Mouse (Mus musculus) ovary, postnatal 36 days (tissue): ENCODE measurements around the gene Dnaaf2.

ENCODE experiments used
- DNase-seq: peaks from one replicate; pipeline ENCODE4 v3.0.0; 2022; ENCODE audit warnings: low spot score, mixed read lengths

The Dnaaf2 gene

DNA sequence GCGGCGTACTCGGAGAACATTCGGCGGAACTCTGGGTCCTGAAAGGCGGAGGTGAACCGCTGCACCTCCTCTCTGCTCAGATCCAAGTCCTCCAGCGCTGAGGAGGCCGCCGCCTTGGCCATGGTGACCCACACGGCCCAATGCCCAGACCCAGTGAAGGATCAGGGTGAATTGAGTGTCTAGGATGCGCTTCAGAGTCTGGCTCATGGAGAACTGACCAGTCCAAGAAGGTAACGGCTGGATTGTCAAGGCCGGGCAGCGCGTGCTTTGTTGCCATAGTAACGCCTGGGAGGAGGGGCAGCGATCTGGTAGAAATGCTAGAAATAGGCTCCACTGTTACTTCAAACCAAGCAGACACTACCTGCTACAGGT is at the start of gene Dnaaf2:
Gene Dnaaf2 (minus strand): TSS at position 266 of the 372 bp plus-strand sequence.
- peak; percentile 76 for DNase-seq

DNA sequence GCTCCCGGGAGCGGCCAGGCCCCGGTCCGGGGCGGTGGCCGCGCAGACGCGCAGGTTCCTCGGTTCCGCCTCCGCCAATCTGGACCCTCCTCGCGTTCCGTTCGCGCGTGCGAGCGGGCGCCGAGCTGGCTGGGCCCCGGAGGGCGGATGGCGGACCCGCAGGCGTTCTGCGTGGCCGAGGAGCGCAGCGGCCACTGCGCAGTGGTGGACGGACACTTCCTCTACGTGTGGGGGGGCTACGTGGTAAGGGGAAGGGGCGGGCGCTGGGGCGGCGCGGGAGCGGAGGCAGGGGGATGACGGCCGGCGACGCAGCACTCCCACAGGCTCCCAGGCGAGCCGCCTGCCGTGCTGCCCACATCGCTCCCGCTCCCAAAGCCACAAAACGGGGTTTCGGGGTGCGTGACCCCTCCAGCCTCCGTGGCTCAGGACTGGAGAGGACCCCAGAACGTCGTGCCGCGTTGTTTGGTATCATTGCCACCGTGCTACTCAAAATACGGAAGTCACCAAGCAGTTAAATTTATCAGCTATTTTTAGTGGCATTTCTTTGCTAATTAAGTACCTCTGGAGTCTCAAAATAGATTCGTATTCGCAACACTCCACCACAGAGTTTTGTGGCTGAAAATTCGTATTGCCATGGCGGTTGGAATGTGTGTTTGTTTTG is 43.7 kb upstream of the Dnaaf2 start:
- DNase-seq = peak; percentile 74

- DNase-seq = no peak
Observed at GRCm38 (mm10) chr12:69241405-69241770, 43.2 kb upstream of the Dnaaf2 start.

DNA sequence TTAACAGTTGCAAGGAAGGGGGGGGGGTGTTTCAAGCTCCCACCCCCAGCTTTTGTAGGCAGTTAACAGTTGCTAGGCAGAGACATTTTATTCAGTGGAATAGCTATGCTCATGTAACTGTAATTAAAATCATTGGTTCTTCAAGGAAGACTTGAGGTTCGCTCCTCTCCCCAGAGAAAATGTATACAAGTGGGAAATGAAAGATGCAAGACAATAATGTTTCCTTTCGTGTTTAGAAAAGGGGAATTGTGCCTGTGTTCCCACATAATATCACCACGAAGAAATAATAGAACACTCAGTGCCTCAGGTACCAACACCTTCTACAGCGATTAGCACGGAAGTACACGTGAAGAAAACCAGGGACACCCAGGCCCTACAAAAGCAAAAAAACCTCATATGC is 42.6 kb upstream of the Dnaaf2 start, which contains the start of gene Klhdc1:
Gene Klhdc1 (plus strand): TSS at position 301 of the 400 bp plus-strand sequence.
- no peak for DNase-seq

DNA sequence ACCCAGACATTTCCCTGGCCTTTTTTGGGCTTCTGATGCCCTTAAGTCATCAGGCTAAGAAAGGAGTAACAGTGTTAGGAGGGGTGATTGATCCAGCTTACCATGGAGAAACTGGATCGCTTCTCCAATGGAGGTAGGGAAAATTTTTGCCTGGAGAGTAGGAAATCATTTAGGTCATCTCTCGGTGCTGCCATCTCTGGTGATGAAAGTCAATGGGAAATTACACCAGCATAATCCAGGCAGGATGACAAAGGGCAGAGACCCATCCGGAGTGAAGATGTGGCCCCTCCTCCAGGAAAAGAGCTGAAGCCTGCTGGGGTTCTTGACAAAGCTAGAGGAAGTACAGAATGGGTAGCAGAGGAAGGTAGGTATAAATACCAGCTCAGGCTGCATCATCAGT is 40.1 kb upstream of the Dnaaf2 start:
- no peak for DNase-seq

DNA sequence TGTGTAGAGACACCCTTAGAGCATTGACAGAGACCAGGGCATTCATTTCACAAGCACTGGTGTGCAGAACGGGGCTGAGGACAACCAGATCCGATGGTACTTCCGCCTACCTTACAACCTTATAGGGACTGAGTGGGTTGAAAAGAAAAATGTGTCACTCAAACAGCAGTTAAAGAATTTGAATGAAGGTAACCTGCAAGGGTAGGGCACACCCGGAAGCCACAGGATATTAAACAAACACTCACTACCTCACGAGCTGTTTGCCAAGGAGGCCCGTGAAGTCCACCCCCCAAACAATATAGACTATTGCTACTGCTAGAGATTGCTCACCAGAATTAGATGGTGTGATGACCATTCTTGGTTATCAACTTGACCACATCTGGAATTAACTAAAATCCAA is 37.6 kb upstream of the Dnaaf2 start:
- no peak for DNase-seq

DNA sequence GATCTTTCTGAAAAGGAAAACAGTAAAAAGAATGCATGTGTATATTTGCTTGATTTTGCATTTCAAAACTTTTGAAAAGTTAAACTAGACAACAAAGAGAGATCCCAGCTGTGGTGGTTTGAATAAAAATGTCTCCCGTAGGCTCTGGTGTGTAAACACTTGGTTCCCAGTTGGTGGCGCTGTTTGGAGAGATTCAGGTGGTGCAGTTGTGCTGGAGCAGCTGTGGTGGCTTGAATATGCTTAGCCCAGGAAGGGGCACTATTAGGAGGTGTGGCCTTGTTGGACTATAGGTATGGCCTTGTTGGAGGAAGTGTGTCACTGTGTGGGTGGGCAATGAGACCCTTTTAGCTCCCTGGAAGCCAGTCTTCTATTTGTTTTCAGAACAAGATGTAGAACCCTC is 31.0 kb upstream of the Dnaaf2 start:
- no peak for DNase-seq

- DNase-seq = peak; percentile 90
Observed at GRCm38 (mm10) chr12:69227776-69228466, 29.7 kb upstream of the Dnaaf2 start, which contains the start of gene Pole2. Pole2 (minus strand) TSS chr12:69228195.

- no peak for DNase-seq
Observed at GRCm38 (mm10) chr12:69220613-69221277, 22.5 kb upstream of the Dnaaf2 start.

DNA sequence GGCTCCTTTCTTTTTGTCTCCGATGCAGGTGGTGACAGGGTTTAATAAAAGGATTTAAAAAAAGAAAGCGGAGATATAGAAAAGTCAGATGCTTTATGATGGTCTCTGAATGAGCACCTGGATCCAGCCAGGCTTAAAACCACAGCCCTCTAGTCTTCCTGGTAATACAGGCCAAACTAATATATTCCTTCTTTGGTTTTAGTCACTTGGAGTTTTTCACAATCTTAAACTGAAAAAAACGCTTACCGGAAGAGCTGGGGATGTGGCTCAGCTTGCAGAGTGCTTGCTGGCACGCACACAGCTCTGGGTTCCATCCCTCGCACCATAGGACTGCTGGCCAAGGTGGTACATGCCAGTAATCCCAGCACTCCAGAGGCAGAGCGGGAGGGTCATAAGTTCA is 18.4 kb upstream of the Dnaaf2 start:
- no peak for DNase-seq

- peak; percentile 31 for DNase-seq
Observed at GRCm38 (mm10) chr12:69215000-69215785, 17.0 kb upstream of the Dnaaf2 start.

DNA sequence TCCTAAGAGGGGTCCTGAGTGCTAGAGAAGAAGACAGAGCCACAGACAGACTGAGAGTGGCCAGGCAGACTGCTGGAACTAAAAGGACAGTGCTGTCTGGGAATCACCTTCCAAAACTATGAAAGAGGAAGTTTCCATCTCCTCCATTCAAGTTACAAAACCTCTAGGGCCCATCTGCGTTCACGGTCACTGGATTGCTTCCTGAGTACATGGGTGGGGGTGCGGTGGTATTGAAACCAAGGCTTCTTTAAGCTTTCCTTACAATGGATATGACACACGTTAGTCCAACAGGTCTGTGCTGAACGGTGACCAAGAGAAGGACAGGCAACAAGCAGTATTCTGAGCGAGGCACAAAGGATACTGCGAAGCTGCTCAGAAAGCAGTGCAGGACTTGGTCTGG is 16.2 kb upstream of the Dnaaf2 start:
- no peak for DNase-seq

GRCm38 (mm10) chr12:69213186-69213777 is 15.1 kb upstream of the Dnaaf2 start:
- no peak for DNase-seq

DNA sequence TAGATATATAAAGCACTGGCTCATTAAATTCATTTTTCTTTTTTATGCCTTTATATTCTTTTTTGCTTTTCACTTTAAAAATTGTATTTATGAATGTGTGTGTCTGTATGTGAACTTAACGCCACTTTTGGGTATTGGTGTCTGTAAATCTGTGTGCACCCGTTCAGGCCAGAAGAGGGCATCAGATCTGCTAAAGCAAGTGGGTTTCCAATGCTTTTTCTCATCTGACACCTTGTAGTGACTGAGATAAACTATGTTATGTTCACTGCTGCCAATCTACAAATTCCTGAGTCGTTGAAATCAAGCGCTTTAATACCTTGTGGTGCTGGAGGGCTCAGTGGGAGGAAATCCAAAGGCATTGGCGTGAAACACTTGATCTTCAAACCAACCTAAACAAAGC is 12.8 kb upstream of the Dnaaf2 start:
- DNase-seq = no peak

GRCm38 (mm10) chr12:69210056-69210979 is 12.1 kb upstream of the Dnaaf2 start:
- DNase-seq = no peak

GRCm38 (mm10) chr12:69208520-69208919 is 10.3 kb upstream of the Dnaaf2 start:
- DNase-seq = no peak

DNA sequence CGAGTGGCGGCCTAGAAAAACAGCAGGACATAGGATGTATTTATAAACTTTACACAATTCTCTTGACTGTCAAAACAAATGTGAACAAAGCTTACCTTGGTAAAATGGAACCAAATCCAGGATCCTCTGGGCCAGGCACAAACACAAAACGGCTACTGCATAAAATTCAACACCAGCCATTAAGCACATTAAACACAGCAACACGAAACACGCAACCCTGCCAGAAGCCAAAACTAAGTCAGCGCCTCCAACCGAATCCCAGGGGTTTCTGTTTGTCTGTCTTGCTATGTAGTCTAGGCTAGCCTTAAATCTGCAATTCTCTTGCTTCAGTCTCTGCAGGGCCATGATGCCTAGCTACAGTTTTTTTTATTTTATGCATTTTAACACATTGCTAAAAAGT is 9.7 kb upstream of the Dnaaf2 start:
- DNase-seq = no peak

DNA sequence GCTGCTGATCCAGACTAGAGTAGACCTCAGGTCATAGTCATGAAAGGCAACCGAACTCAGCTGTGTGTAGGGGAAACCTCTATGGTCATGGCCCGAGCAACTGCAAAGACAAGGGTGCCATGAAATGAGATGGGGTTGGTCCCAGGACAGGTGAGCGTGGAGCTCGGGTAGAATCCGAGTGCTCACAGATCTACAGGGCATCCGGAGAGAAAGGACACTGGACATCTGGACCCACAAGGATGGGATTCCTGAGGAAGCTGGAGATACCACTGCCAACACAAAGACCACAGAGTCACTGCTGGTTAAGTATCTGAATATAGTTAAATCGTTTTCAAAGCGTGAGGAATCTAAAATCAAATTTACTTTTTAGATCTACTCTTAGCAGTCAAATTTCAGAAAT is 9.2 kb upstream of the Dnaaf2 start:
- DNase-seq = no peak

DNA sequence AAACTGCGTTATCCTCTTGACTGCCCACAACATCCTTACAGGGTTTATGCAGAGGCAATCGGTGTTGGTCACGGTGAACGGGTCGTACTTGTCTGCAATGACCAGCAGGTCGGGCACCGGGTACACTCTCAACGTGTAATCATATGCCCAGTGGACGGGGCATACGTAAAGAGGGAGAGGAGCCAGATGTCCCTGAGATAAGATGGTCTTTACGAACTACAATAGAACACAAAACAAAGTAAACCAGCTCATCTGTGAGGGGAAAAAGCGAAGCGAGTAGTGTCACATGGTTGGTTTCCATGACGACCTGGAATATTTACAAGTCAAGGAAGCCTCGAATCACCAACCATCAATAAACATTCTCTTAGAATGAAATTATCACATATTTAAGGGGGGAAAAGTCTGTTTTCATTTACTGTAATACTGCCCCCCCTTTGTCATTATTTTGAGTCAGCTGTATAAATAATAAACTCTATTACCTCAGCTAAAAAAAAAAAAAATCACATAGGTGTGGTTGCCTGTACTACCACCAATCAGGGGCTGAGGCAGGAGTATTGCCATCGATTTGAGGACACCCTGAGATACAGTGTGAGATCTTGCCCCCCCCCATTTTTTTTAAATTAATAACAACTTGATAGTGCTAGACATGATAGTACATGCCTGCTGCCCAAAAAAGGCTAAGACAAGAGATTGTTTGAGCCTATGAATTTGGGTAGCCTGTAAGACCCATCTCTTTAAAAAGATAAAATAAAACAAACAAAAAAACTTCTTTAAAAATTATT is 6.0 kb upstream of the Dnaaf2 start, which contains the start of gene Gm49384:
Gene Gm49384 (minus strand): TSS at position 216 of the 782 bp plus-strand sequence.
- no peak for DNase-seq

DNA sequence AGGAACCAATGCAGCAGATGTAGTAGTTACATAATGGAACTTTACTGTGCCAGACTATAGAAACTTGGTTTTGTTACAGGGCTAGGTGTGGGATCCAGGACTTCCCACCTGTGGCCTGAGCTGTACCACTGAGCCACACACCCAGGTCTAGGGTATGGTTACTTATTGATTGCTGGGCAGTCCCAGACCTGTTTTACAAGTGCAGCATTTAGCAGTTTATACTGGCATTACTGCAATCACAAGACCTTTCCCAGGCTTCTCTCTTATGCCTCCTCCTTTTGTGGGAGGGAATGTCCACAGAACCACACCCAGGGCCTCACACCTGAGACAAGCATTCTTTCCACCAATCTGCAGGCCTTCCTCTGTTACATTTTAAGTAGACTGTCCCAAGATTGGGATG is 756 bp upstream of the Dnaaf2 start:
- no peak for DNase-seq
